Mouse (Mus musculus) spleen, adult 2 months (tissue): Measurements from ENCODE around the gene Phf10. TPM values are rescaled to one million over a fixed set of nuclear protein-coding genes. Genes with fewer than 3 reads are reported as not detected.
A peak's percentile ranks its signal among the peaks of the same experiment; 100 is the strongest.
"Not testable (repeated sequence)": the region's sequence is repeated elsewhere in the genome, so short reads cannot be mapped to it uniquely, and the experiment has no call there.

Experiments
- DNase-seq, 2 experiments: peaks; one replicate each; pipeline versions ENCODE4 v3.0.0 to v3.0.0-alpha.2; 2012 to 2021; ENCODE audit warnings: low spot score in 2 of 2, low read depth in 1 of 2
- H3K27ac ChIP-seq: fragments of 200-500 bp; 2 replicates; pipeline ENCODE4 v1.5.1; 2012; ENCODE audit warnings: low read length, inconsistent platforms; ENCODE audit not compliant: insufficient read depth
- H3K27me3 ChIP-seq: fragments of 200-500 bp; 2 replicates; pipeline ENCODE4 v1.6.1; 2012; ENCODE audit warnings: mild to moderate bottlenecking, moderate library complexity, low read length, inconsistent platforms; ENCODE audit not compliant: control insufficient read depth, insufficient read depth
- H3K36me3 ChIP-seq: fragments of 200-500 bp; 2 replicates; pipeline ENCODE4 v1.6.1; 2012; ENCODE audit warnings: mild to moderate bottlenecking, low read length, inconsistent platforms; ENCODE audit not compliant: control insufficient read depth, insufficient read depth
- H3K4me1 ChIP-seq: fragments of 200-500 bp; 2 replicates; pipeline ENCODE4 v1.6.1; 2011; ENCODE audit warnings: inconsistent platforms; ENCODE audit not compliant: control insufficient read depth, insufficient read depth, insufficient read length
- H3K4me3 ChIP-seq: fragments of 200-500 bp; 2 replicates; pipeline ENCODE4 v1.5.1; 2011; ENCODE audit warnings: mild to moderate bottlenecking, inconsistent platforms; ENCODE audit not compliant: insufficient read depth, insufficient read length; ENCODE audit errors: extremely low read depth
- CTCF ChIP-seq: fragments of 200-500 bp; IDR thresholded peaks from 2 replicates; pipeline ENCODE4 v1.5.1; 2011; ENCODE audit warnings: mild to moderate bottlenecking, inconsistent platforms; ENCODE audit not compliant: insufficient read depth, insufficient read length, insufficient replicate concordance; ENCODE audit errors: extremely low read depth
- POLR2A ChIP-seq: fragments of 200-500 bp; IDR thresholded peaks from 2 replicates; pipeline ENCODE4 v1.6.1; 2011; ENCODE audit warnings: low read depth, low read length, inconsistent platforms
- WGBS: fragments of 180-500 bp; shearing (Covaris S2); methylation state at CpG from one replicate; pipeline ENCODE4 v1.1.7; 2018; 5-methylcytosine and 5-hydroxymethylcytosine counted together
- polyA plus RNA-seq: library from polyadenylated mRNA; depleted of rRNA; stranded (reverse); fragments of >200 nt; gene quantifications from 2 replicates; pipeline ENCODE4 v1.2.3, GENCODE M21; 2012

Phf10 gene
- polyA plus RNA-seq, 1 experiment = 9.7 TPM

DNA sequence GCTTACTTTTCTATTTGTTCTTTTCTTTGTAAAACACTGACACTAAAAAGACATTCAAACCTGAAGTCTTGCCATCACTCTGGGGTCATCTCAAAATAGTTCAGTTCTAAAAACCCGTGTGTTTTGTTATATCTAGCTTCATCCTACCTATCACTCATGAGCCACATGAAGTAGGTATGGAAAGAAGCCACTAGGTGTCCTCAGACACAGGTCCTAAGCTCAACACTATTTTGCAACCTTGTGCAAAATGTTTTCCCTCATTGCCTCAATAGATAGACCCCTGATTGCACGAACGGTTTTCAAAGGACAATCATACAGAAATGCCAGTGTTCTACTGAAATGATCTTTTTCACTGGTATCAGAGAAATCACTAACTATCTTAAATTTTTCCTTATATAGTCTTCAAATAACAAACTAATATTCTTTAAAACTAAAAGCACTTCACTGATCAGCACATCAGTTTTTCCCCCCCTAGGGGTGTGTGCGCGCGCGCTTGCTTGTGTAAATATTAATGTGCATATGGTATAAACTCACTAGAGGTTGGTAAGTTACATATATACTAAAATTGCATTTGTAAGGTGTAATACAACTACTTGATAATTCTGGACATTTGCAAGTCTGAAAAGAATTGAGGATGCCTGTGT, 16.8 kb upstream of the Phf10 start:
- not testable (repeated sequence) for H3K36me3 ChIP-seq, H3K27ac ChIP-seq, DNase-seq, H3K27me3 ChIP-seq, H3K4me3 ChIP-seq, H3K4me1 ChIP-seq
- WGBS = 1% methylated on average over 4 of the region's 7 CpGs

DNA sequence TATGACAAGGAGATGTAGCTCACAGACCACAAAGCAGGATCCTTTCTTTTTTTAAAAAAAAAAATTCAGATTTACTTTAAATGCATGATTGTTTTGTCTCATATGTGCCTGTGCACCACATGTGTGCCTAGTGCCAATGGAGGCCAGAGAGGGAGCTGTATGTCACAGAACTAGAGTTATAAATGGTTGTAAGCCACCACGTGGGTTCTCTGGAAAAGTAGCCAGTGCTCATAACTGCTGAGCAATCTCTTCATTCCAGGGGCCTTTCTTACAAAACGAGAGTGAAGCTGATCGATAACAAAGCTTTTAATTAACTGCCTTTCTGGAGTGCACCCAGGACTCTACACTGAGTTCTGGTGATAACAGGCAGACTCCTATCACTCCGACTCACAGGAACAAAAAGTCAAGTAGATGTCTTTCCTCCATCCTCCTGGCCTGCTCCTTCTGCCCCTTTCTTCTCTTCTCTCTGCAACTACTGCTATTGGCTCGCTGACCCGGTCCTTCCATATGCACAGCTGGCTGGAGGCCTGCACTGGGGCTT, 7.4 kb upstream of the Phf10 start:
- WGBS = no CpG with 5 or more reads among the region's 6 CpGs
- not testable (repeated sequence) for H3K36me3 ChIP-seq, H3K27ac ChIP-seq, H3K27me3 ChIP-seq, H3K4me1 ChIP-seq, DNase-seq, H3K4me3 ChIP-seq

DNA sequence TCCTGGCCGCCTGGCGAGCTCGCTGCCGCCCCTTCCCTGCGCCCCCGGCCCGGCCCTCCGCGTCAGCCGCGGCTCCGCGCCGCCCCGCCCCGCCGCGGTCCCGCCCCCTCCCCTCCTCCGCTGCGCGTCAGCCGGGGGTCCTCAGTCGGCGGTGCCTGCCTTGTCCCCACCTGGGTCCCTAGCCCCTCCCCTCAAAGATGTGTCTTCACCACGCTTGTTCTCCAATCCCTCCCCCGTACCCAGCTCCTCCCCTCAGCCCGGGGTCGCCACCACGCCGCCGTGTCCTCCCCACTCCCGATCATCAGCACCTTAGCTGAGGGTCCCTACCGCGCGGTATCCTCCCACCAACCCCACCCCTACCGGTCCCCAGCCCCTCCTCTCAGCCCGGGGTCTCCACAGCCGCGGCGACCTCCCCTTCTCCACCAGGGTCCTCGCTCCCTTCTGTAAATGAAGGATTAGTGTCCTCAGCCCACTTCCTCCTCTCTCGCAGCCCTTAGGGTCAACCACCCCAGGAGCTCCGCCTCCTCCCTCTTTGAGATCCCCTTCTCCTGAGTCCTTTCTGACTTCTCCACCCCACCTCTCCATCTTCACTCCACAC, 583 bp upstream of the Phf10 start:
- DNase-seq, H3K27me3 ChIP-seq, H3K36me3 ChIP-seq, H3K4me3 ChIP-seq, H3K27ac ChIP-seq, H3K4me1 ChIP-seq: not testable (repeated sequence)
- no CpG with 5 or more reads among the region's 44 CpGs for WGBS

DNA sequence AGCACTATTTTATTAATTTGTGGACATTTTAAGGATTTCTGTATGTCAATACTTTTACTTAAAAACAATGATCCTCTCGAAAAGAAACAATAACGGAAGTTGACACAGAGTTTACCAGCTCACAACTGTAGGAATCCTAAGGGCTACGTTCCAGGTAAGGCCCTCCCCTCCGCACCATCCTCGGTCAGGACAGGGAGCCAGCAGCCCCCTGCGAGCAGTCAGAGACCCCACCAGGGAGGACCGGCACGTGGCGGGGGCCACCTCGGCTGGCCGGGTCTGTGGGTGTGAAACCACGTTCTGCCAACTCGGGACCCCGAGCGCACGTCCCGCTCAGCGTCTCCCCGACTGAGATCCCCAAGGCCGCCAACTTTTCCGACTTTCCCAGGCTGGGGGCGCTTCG, 553 bp downstream of the Phf10 start:
- Histone ChIP-seq H3K4me3 (peak overlapping the region; percentile 63), H3K27me3 (no peaks in the 10 kb centered on the region), H3K36me3 (no peaks in the 10 kb centered on the region), H3K27ac (no peak overlapping the region), H3K4me1 (no peaks in the 10 kb centered on the region)
- peak in 1 of 2 experiments; percentile 16 for DNase-seq
- WGBS = under 1% methylated on average over 17 of the region's 23 CpGs
- TF ChIP-seq CTCF (no peak), POLR2A (no peak)

DNA sequence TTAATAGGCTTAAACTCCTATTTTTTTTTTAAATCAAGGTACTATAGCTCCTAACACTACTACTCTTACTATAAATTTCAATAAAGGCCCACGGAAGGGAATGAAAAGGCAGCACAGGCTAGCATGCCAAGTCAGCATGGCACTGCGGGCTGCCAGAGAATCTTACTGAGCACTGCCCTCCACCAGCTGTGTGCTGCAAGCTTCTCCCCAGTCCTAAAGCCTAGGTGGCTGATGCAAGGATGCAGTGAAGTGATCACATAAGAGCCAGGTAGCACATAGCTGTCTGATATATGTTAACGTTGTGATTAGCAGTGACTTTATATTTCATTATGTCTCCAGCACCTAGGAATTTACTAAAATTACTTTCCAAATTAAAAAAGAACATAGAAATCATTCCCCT, 1.1 kb downstream of the Phf10 start:
- TF ChIP-seq POLR2A (no peak), CTCF (no peak)
- DNase-seq = no peak
- WGBS = 39% methylated on average over 3 of the region's 3 CpGs
- Histone ChIP-seq H3K27me3 (no peaks in the 10 kb centered on the region), H3K4me3 (no peak overlapping the region), H3K4me1 (no peaks in the 10 kb centered on the region), H3K27ac (no peak overlapping the region), H3K36me3 (no peaks in the 10 kb centered on the region)

DNA sequence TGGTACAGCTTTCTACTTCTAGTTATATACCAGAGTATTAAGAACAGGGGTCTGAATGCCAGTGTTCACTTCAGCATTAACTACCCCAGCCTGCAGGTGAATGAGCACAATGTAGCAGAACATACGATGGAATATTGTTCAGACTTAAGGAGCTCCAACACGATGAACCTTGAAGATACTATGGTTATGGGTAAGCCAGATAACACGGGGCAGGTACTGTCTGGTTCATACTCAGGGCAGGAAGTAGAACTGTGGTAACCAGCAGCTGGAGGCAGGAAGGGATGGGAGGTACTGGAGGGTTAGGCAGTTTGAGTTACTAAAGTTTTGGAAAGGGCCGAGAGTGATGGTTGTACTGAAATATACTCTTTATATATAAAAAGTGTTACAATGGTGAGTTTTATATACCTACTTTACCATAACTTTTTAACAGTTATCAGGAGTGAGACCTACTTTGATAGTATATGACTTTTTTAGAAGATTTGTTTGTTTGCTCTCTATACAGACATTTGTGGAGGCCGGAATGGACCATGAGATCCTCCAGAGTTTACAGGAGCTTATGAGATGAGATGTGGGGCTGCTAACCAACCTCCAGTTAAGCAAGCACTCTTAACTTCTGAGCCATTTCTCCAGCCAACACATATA, 2.3 kb downstream of the Phf10 start:
- Histone ChIP-seq H3K27ac (no peak overlapping the region), H3K4me3 (no peak overlapping the region), H3K4me1 (no peaks in the 10 kb centered on the region), H3K36me3 (peaks cover 6% of the 10 kb centered on the region), H3K27me3 (no peaks in the 10 kb centered on the region)
- DNase-seq = no peak
- 59% methylated on average over 5 of the region's 5 CpGs for WGBS
- TF ChIP-seq CTCF (no peak), POLR2A (no peak)

DNA sequence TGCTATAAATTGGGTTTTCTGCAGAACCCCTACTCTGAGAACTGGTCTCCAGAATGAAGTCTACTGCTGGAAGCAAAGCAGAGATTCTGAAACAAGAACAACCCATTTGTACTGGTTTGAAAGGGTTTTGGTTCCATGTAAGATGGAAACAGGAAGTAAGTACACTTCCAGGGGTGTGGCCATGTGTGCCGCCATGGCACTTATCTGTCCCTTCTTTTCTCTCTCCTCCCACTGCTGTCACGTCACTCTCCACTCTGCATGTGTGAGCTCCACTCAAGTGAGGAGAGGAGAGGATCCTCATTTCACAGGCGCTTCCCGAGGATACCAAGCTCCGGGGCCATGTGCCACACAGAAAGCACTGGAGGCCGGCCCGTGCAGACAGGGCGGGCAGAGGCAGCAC, 7.6 kb downstream of the Phf10 start:
- TF ChIP-seq CTCF (no peak), POLR2A (no peak)
- no peak overlapping the region for H3K4me3 ChIP-seq
- no peak for DNase-seq
- H3K27me3 ChIP-seq = no peaks in the 10 kb centered on the region
- WGBS = 86% methylated on average over 8 of the region's 8 CpGs
- no peaks in the 10 kb centered on the region for H3K4me1 ChIP-seq
- no peak overlapping the region for H3K27ac ChIP-seq
- peaks cover 14% of the 10 kb centered on the region for H3K36me3 ChIP-seq
